Mouse (Mus musculus) retina, adult 2 months (tissue): Measurements from ENCODE around the gene Ppp1r14b.

Experiments
- DNase-seq: peaks from one replicate; pipeline ENCODE4 v3.0.0-alpha.2; 2012; ENCODE audit warnings: low read depth, low spot score

The Ppp1r14b gene

DNA sequence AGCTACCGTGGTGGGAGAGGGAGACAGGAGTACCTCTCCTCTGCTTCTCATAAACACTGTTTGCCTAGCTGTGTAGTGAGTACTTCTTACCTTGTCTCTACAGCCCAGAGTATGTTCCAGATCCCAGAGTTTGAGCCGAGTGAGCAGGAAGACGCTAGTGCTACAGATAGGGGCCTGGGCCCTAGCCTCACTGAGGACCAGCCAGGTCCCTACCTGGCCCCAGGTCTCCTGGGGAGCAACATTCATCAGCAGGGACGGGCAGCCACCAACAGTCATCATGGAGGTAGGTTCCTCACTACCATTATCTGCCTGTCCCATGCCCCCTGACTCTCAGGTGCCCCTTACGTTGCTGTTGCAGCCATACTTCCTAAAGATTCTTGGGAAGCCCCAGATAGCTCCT lies 32.0 kb upstream of the Ppp1r14b start:
- no peak for DNase-seq

- no peak for DNase-seq
Measured at GRCm38 (mm10) chr19:6943709-6944108, 31.1 kb upstream of the Ppp1r14b start.

- no peak for DNase-seq
Measured at GRCm38 (mm10) chr19:6947742-6948141, 27.0 kb upstream of the Ppp1r14b start.

DNA sequence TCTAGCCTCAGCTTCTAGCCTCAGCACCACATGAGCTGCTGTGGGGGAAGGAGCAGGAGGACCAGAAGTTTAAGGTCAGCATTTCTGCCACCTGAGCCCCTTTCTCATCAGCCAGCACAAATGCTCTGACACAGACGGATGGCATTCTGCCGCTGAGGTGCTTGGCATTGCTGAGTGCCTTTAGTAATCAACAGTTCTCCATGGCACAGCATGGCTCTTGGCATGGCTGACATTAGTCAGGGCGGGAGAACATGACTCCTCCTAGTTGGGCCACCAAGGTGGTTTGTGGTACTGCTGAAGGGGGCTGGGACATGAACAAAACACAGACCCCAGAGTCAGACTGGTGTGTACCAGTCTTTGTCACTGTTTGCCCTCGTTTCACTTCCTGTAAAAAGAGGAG lies 26.6 kb upstream of the Ppp1r14b start:
- DNase-seq, result no peak

- no peak for DNase-seq
Measured at GRCm38 (mm10) chr19:6949532-6949931, 25.2 kb upstream of the Ppp1r14b start.

- no peak for DNase-seq
Measured at GRCm38 (mm10) chr19:6949951-6950350, 24.8 kb upstream of the Ppp1r14b start.

GRCm38 (mm10) chr19:6950613-6951153 lies 24.1 kb upstream of the Ppp1r14b start:
- DNase-seq, result no peak

- peak; percentile 88 for DNase-seq
Measured at GRCm38 (mm10) chr19:6951381-6951968, 23.3 kb upstream of the Ppp1r14b start.

- no peak for DNase-seq
Measured at GRCm38 (mm10) chr19:6951994-6952711, 22.6 kb upstream of the Ppp1r14b start.

DNA sequence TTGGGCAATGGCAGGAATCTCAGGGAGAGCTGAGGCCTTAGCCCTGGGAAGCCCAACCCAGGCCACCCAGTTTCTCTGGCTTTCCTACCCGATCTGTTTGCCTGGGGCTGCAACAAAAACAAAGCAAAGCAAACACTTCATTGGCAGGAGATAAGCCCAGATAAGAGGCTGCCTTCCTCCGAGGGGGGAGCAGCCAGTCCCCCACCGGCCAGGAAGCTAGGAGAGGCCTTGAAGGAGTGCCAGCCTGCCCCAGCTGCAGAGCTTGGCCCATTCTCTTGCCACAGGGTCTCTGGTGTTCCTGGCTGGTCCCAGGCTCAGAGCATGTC lies 22.1 kb upstream of the Ppp1r14b start:
- DNase-seq, result no peak

- DNase-seq, result no peak
Measured at GRCm38 (mm10) chr19:6954046-6954445, 20.7 kb upstream of the Ppp1r14b start.

DNA sequence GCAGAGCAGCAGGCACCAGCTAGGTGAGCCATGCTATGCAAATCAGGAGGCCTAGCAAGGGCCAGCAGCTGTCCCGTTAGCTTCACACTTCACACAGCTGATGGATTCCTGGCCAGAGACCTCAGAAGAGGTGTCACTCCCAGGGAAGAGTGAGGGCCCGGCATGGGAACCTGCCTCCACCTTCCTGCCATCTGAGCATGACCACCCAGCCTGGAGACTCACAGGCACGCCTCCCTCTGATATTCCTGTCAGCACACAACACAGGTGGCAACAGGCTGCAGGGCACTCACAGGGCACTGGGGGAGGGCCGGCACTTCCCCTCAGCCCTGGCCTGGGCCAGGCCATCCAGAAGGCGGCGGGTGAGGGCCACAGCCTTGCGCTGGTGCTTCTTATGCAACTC lies 19.3 kb upstream of the Ppp1r14b start:
- no peak for DNase-seq

GRCm38 (mm10) chr19:6956461-6956860 lies 18.3 kb upstream of the Ppp1r14b start:
- no peak for DNase-seq

DNA sequence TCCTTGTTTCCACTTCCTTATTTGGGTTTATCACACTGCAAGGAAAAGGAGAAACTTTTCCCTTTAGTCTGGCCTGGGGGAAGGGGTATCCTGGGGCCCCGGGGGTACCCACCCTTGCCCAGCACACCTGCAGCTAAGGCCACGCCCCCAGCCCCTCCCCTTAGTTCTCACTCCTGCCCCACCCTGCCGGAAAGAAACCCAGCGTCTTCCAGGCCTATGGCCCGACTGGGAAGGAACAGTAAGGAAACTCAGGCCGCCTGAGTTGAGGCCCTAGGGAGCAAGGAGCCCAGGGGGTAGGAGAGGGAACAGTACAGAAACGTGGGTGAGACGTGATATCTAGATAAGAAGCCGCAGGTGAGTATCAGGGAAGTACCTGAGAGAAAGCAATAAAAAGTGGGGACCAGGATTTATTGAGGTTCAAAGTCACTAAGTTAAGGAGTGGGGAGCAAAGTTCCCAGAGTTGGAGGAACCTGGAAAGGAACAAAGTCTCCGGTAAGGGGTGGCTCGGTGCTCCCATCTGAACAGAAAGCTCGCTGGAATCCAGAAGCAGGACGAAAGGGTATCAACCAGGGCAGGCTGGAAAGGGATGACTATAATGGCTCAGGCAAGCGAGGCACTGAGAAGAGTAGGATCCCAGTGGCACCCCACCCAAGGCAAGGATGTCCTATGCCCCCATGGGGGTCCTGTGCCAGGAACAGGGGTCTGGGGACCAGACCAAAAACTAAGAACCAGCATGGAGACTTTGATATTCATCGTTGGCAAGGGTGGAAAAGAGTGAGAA lies 6.1 kb upstream of the Ppp1r14b start:
- DNase-seq, result no peak

DNA sequence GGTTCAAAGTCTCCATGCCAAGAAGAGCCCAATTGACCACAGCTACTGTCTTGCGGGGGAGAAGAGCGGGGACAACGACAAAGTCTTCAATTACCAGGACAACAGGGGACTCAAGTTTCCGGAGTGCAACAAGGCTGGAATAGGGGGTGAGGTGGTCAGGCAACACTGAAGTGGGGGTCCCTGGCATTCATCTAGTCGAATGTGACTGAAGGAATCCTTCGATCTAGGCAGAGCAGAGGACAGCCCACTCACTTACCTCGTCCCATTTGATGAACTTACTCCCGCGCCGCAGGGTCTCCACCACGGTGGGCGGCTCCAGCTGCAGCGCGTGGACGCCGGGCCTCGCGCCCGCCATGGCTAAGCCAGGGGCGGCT lies 5.5 kb upstream of the Ppp1r14b start:
- no peak for DNase-seq

DNA sequence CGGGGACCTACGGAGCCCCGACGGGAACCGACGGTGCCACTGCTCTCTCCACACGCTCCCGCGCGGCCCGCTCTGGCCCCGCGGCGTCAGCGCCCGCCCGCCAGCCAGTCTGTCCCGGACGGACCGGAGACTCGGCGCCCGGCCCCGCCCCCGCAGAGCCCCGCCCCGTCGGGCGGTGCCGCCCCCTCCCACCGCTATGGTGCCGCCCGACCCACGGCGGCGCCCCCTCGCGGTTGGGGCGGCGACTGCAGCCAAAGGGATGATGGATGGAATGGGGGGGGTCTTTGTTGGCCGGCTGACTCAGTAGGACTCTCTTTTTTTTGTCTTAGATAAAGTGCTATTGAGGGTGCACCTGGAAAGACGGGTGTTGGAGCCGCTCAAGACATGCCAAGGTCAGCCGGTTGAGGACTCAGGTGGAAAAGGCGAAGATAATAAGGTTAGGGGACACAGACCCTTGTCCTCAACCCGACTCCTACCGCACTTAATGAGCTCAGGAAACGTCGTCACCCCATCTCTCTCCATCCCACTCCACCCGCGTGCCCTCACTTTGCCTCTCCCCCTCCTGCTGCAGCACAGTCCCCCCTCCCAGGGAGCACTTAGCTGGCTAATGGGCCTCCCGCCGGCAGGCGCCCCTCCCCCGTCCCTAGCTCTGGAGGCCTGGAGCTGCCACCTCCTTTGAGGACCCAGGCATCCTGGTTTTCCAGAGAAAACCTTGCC lies 4.9 kb upstream of the Ppp1r14b start:
- DNase-seq, result no peak

DNA sequence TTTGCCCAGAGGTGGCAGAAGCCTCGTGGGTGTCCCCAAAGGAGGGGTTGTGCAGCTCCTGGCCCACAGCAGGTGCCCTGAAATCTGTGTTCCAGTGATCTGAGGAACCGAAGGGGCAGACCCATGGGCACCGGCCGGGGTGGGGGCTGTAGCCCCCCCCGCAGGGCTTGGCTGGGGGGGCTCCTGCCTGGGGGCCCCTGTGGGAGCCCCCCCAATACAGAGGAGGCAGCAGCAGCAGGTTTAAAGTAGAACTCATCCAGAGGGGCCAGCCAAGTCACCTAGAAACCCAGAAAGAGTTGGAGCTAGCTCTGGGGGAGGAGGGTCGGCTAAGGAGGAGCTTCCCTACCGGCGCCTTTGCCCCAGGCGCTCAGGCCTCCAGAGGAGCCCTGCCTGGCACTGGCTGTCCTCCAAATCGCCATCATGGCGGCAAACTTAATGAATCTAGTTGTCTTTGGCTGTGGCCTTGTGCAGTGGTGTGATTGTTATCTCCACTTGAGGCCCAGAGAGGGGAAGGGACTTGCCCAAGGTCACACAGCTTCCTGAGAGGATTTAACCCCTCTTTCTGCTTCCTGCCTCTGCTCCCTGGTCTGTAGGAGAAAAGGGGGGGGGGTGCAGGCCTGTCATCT lies 4.2 kb upstream of the Ppp1r14b start:
- DNase-seq, result no peak

DNA sequence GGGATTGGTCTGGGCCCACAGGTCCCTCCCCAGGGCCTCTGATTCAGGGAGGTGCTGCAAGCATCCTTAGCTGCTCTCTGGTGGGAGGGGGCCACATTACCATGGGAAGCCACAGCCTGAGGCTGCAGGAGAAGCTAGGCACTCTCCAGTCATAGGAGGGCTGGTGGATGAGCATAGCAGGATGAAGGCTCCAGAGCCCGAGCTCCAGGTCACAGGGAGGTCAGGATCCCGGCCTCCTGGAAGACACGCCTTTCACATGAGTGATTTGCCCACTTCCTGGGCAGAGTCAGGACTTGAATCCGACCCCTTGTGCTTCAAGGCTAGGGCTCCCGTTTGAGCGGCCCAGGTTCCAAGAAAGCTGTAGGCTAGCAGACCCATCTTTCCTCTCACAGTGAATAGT lies 3.1 kb upstream of the Ppp1r14b start:
- no peak for DNase-seq

- DNase-seq, result no peak
Measured at GRCm38 (mm10) chr19:6972247-6972917, 2.4 kb upstream of the Ppp1r14b start.

- no peak for DNase-seq
Measured at GRCm38 (mm10) chr19:6973581-6974190, 1.1 kb upstream of the Ppp1r14b start.
